Mouse (Mus musculus) lung, postnatal 0 days (tissue): ENCODE measurements around the gene Thra. TPM values are rescaled to one million over a fixed set of nuclear protein-coding genes. Genes with fewer than 3 reads are reported as not detected.

Source experiments
- ATAC-seq: fragments of 200-750 bp; cut with Nextera tagmentation; 2 replicates; pipeline ENCODE4 v1.8.0; 2017; ENCODE audit warnings: moderate library complexity
- DNase-seq: peaks from one replicate; pipeline ENCODE4 v3.0.0-alpha.2; 2016; ENCODE audit warnings: low spot score
- H3K27ac ChIP-seq: fragments of 300-500 bp; sonication (generic); 2 replicates; pipeline ENCODE4 v1.5.1; 2014; ENCODE audit warnings: antibody characterized with exemption, mild to moderate bottlenecking, low read length, mixed read lengths
- H3K27me3 ChIP-seq: fragments of 300-500 bp; sonication (generic); replicated peaks from 2 replicates; pipeline ENCODE4 v1.6.1; 2014; ENCODE audit warnings: low read length, mixed read lengths; ENCODE audit not compliant: insufficient read depth
- H3K36me3 ChIP-seq: fragments of 300-500 bp; sonication (generic); 2 replicates; pipeline ENCODE4 v1.6.1; 2014; ENCODE audit warnings: low read length, mixed read lengths; ENCODE audit not compliant: insufficient read depth
- H3K4me1 ChIP-seq: fragments of 300-500 bp; sonication (generic); 2 replicates; pipeline ENCODE4 v1.6.1; 2014; ENCODE audit warnings: antibody characterized with exemption, low read depth, low read length, mixed read lengths; ENCODE audit not compliant: insufficient read depth
- H3K4me2 ChIP-seq: fragments of 300-500 bp; sonication (generic); replicated peaks from 2 replicates; pipeline ENCODE4 v1.6.1; 2014; ENCODE audit warnings: low read depth, mild to moderate bottlenecking, low read length, moderate library complexity, mixed read lengths
- H3K4me3 ChIP-seq: fragments of 300-500 bp; sonication (generic); 2 replicates; pipeline ENCODE4 v1.5.1; 2014; ENCODE audit warnings: low read depth, low read length
- H3K9ac ChIP-seq: fragments of 300-500 bp; sonication (generic); replicated peaks from 2 replicates; pipeline ENCODE4 v1.6.1; 2014; ENCODE audit warnings: low read depth, mild to moderate bottlenecking
- H3K9me3 ChIP-seq: fragments of 300-500 bp; sonication (generic); 2 replicates; pipeline ENCODE4 v1.6.1; 2016; ENCODE audit warnings: low read length, mixed read lengths
- CTCF ChIP-seq: IDR thresholded peaks from 2 replicates; pipeline ENCODE4 v1.5.1; 2016; ENCODE audit warnings: antibody characterized with exemption, mild to moderate bottlenecking
- EP300 ChIP-seq: IDR thresholded peaks from 2 replicates; pipeline ENCODE4 v1.6.1; 2016; ENCODE audit warnings: antibody characterized with exemption, mild to moderate bottlenecking, control low read depth
- WGBS: fragments of 180-500 bp; shearing (Covaris S2); extraction: QIAGEN DNeasy Blood & Tissue Kit; methylation state at CpG from one replicate; pipeline ENCODE4 v1.1.7; 2014; 5-methylcytosine and 5-hydroxymethylcytosine counted together
- polyA plus RNA-seq: library from polyadenylated mRNA; unstranded; fragments of >200 nt; fragmentation: Nextera tagmentation; extraction: Ambion mirVana; gene quantifications from 2 replicates; pipeline ENCODE4 v1.2.1, GENCODE M21; 2015

Thra gene
- polyA plus RNA-seq, 1 experiment from 2014 or later = 38.1 TPM

DNA sequence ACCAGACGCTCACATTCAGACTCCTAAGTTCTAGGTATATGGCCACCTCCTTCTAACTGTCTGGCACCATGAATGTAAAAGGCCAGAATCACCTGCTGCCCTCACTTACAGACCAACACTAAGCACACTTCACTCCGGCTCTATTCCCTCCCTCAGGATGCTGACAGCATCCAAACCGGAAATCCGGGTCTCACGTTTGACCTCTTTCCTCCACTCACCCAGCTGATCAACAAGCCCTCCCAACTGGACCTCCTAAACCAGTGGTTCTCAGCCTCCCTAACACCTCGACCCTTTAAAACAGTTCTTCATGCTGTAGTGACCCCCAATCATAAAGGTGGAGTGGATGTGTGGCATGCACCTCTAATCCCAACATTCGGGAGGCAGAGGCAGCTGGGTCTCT lies 17.3 kb upstream of the Thra start:
- Histone ChIP-seq H3K27me3 (no peaks in the 10 kb centered on the region), H3K9ac (no peak overlapping the region), H3K4me1 (peaks cover 15% of the 10 kb centered on the region; the same call in 1 of the 2 replicates), H3K27ac (0 out of 2 replicates have a peak overlapping the region, but pooled peaks have one; percentile 27), H3K4me3 (no peak overlapping the region), H3K4me2 (no peak overlapping the region), H3K36me3 (0 out of 2 replicates have a peak, but pooled peaks cover 6% of the 10 kb centered on the region), H3K9me3 (no peaks in the 10 kb centered on the region)
- TF ChIP-seq EP300 = no peak
- no peak for TF ChIP-seq CTCF
- DNase-seq (no peak), ATAC-seq (no peak)
- WGBS = 43% methylated on average over 7 of the region's 7 CpGs

- 93% methylated on average over 15 of the region's 15 CpGs for WGBS
- H3K9me3 ChIP-seq = no peaks in the 10 kb centered on the region
Measured at GRCm38 (mm10) chr11:98725926-98726506, 14.4 kb upstream of the Thra start.

DNA sequence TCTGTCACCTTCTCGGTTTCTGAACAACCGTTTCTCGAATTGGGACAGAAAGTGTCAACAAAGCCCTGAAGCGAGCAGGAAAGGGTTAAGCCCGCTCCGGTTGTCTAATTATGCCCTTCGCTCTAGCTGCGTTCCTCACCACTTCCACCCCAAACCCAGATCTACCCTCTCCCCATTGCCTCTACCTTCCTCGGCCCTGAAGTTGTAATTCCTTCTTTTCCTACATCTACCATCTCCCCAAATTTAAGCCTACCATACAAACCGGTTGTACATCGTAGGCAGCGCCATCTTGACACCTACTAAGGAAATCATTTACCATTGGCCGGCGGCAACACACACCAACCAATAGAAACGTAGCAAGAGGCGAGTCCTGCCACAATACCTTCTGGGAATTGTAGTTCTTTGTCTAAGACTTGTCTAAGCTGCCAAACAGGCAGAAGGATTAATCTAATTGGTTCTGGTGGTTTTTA lies 11.3 kb upstream of the Thra start, which contains the start of gene Med24:
Med24 (minus strand) TSS at position 317 of the 470 bp plus-strand sequence.
- H3K9me3 ChIP-seq = no peaks in the 10 kb centered on the region
- peak within 1 kb of the TSS; percentile 61 for H3K4me2 ChIP-seq
- H3K36me3 ChIP-seq = 0 out of 2 replicates have a peak, but pooled peaks cover 6% of the 10 kb centered on the region
- peak within 1 kb of the TSS; percentile 51 for H3K27ac ChIP-seq
- H3K4me1 ChIP-seq = peaks cover 7% of the 10 kb centered on the region; the same call in 1 of the 2 replicates
- H3K9ac ChIP-seq = peak within 1 kb of the TSS; percentile 42
- TF ChIP-seq EP300 (peak; percentile 82), CTCF (no peak)
- whole genome bisulfite sequencing = under 1% methylated on average over 16 of the region's 16 CpGs
- peak; percentile 98 for DNase-seq
- H3K4me3 ChIP-seq = peak within 1 kb of the TSS; percentile 69
- no peaks in the 10 kb centered on the region for H3K27me3 ChIP-seq
- ATAC-seq = peak; percentile 98

More at GRCm38 (mm10) chr11:98725926-98726506, 14.4 kb upstream of the Thra start:
- no peak overlapping the region for H3K4me3 ChIP-seq
- H3K4me2 ChIP-seq = no peak overlapping the region
- peaks cover 17% of the 10 kb centered on the region; the same call in 1 of the 2 replicates for H3K4me1 ChIP-seq
- no peak overlapping the region for H3K9ac ChIP-seq
- no peak overlapping the region for H3K27ac ChIP-seq
- H3K27me3 ChIP-seq = no peaks in the 10 kb centered on the region
- no peak for DNase-seq
- no peak for ATAC-seq
- no peak for TF ChIP-seq CTCF
- TF ChIP-seq EP300 = no peak
- H3K36me3 ChIP-seq = 0 out of 2 replicates have a peak, but pooled peaks cover 6% of the 10 kb centered on the region

- no peak overlapping the region; the same call in 1 of the 2 replicates for H3K27ac ChIP-seq
Measured at GRCm38 (mm10) chr11:98730727-98731126, 9.7 kb upstream of the Thra start.

DNA sequence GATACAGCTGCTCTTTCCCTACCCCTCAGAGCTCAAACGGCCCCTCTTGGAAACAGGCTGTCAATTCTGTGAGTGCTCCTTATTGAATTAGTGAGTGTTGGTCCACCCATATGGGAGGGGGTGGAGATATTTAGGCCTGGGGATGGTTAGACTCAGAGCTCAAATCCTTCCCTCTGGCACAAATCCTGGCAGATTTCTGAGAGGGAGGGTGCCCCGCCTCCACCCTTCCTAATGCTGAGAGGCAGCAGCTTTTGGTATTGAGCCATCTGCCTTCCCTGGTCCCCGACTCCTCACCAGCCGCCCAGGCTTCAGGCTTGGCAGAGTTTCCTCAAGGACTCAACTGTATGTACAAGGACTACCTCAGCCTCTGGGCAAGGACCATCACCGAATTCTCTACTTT lies 9.3 kb upstream of the Thra start:
- no peak for ATAC-seq
- Histone ChIP-seq H3K27me3 (no peaks in the 10 kb centered on the region), H3K4me2 (no peak overlapping the region), H3K9me3 (no peaks in the 10 kb centered on the region), H3K27ac (no peak overlapping the region; the same call in 1 of the 2 replicates), H3K4me1 (peaks cover 7% of the 10 kb centered on the region; the same call in 1 of the 2 replicates), H3K4me3 (no peak overlapping the region), H3K36me3 (no peaks in the 10 kb centered on the region), H3K9ac (no peak overlapping the region)
- 45% methylated on average over 5 of the region's 5 CpGs for WGBS
- TF ChIP-seq EP300 (no peak), CTCF (no peak)
- peak; percentile 25 for DNase-seq

More at GRCm38 (mm10) chr11:98730727-98731126, 9.7 kb upstream of the Thra start:
- DNase-seq = no peak
- Histone ChIP-seq H3K4me2 (no peak overlapping the region), H3K27me3 (no peaks in the 10 kb centered on the region), H3K9me3 (no peaks in the 10 kb centered on the region), H3K4me1 (peaks cover 7% of the 10 kb centered on the region; the same call in 1 of the 2 replicates), H3K36me3 (no peaks in the 10 kb centered on the region), H3K4me3 (no peak overlapping the region), H3K9ac (no peak overlapping the region)
- WGBS = 32% methylated on average over 4 of the region's 4 CpGs
- ATAC-seq = no peak
- no peak for TF ChIP-seq EP300
- TF ChIP-seq CTCF = no peak

DNA sequence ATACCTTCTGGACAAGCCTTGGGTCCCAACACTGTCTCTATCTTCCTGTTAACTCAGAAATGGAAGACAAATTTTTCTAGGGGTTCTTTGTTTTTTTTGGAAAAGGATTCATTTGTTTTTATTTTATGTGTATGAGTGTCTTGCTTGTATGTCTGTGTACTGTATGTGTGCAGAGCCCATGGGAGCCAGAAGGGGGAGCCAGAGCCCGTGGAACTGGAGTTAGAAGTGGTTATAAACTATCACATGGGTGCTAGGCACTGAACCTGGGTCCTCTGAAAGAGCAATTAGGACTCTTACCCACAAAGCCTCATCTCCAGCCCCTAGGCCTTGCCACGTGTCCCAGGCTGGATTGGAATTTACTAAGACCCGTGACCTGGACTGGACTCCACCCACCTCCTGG lies 6.4 kb upstream of the Thra start:
- ATAC-seq (no peak), DNase-seq (no peak)
- no peaks in the 10 kb centered on the region for H3K9me3 ChIP-seq
- WGBS = 61% methylated on average over 3 of the region's 3 CpGs
- peaks cover under 1% of the 10 kb centered on the region; the same call in 1 of the 2 replicates for H3K4me1 ChIP-seq
- no peaks in the 10 kb centered on the region for H3K36me3 ChIP-seq
- no peak overlapping the region for H3K4me3 ChIP-seq
- no peak; the same call in 1 of the 2 replicates for TF ChIP-seq CTCF
- no peak for TF ChIP-seq EP300
- H3K27ac ChIP-seq = no peak overlapping the region
- H3K27me3 ChIP-seq = no peaks in the 10 kb centered on the region
- H3K9ac ChIP-seq = no peak overlapping the region
- no peak overlapping the region for H3K4me2 ChIP-seq
